Mouse (Mus musculus) kidney, adult 2 months (tissue): ENCODE measurements around the gene Ccdc87. TPM values are rescaled to one million over a fixed set of nuclear protein-coding genes. Genes with fewer than 3 reads are reported as not detected.
"Not testable (repeated sequence)": the region's sequence is repeated elsewhere in the genome, so short reads cannot be mapped to it uniquely, and the experiment has no call there.

Experiments used
- DNase-seq: peaks from one replicate; pipeline ENCODE4 v3.0.0; 2021
- H3K27ac ChIP-seq: fragments of 200-500 bp; 2 replicates; pipeline ENCODE4 v1.5.1; 2012; ENCODE audit warnings: low read depth, low read length, control low read depth, inconsistent platforms; ENCODE audit not compliant: insufficient read depth
- H3K27me3 ChIP-seq: fragments of 200-500 bp; replicated peaks from 2 replicates; pipeline ENCODE4 v1.6.1; 2012; ENCODE audit warnings: mild to moderate bottlenecking, moderate library complexity, low read length, inconsistent platforms; ENCODE audit not compliant: control insufficient read depth, insufficient read depth
- H3K36me3 ChIP-seq: fragments of 200-500 bp; 2 replicates; pipeline ENCODE4 v1.6.1; 2012; ENCODE audit warnings: mild to moderate bottlenecking, moderate library complexity, low read length, inconsistent platforms; ENCODE audit not compliant: control insufficient read depth, insufficient read depth
- H3K4me1 ChIP-seq: fragments of 200-500 bp; 2 replicates; pipeline ENCODE4 v1.6.1; 2011; ENCODE audit warnings: low read length; ENCODE audit not compliant: control insufficient read depth, insufficient read depth
- H3K4me3 ChIP-seq: fragments of 200-500 bp; 2 replicates; pipeline ENCODE4 v1.5.1; 2011; ENCODE audit warnings: mild to moderate bottlenecking, low read depth, low read length, control low read depth; ENCODE audit not compliant: insufficient read depth
- CTCF ChIP-seq: fragments of 200-500 bp; conservative IDR thresholded peaks from 2 replicates; pipeline ENCODE4 v1.5.1; 2011; ENCODE audit warnings: low read depth, mild to moderate bottlenecking, control low read depth, low read length, moderate library complexity, mixed read lengths; ENCODE audit not compliant: insufficient read depth, insufficient read length
- POLR2A ChIP-seq: fragments of 200-500 bp; IDR thresholded peaks from one replicate; pipeline ENCODE4 v1.6.1; 2011; ENCODE audit warnings: low read depth, low read length, control low read depth
- WGBS: fragments of 180-500 bp; shearing (Covaris S2); methylation state at CpG from one replicate; pipeline ENCODE4 v1.1.7; 2018; 5-methylcytosine and 5-hydroxymethylcytosine counted together
- polyA plus RNA-seq: library from polyadenylated mRNA; depleted of rRNA; stranded (reverse); fragments of >200 nt; gene quantifications from 2 replicates; pipeline ENCODE4 v1.2.3, GENCODE M21; 2012

Ccdc87 gene
- polyA plus RNA-seq, 1 experiment: 0.08 TPM

GRCm38 (mm10) chr19:4810309-4810708 is 28.9 kb upstream of the Ccdc87 start:
- under 1% methylated on average over 14 of the region's 14 CpGs for WGBS
- TF ChIP-seq POLR2A (no peak), CTCF (no peak)
- H3K36me3 ChIP-seq: no peaks in the 10 kb centered on the region

GRCm38 (mm10) chr19:4810746-4811062 is 28.5 kb upstream of the Ccdc87 start:
- Histone ChIP-seq H3K4me3 (peak overlapping the region; percentile 70), H3K4me1 (peaks cover 11% of the 10 kb centered on the region; the same call in 1 of the 2 replicates), H3K27me3 (no peaks in the 10 kb centered on the region), H3K36me3 (no peaks in the 10 kb centered on the region), H3K27ac (peak overlapping the region; percentile 91)
- WGBS: under 1% methylated on average over 17 of the region's 17 CpGs
- DNase-seq: no peak
- TF ChIP-seq CTCF: no peak
- no peak for TF ChIP-seq POLR2A

More at GRCm38 (mm10) chr19:4810309-4810708, 28.9 kb upstream of the Ccdc87 start:
- peaks cover 11% of the 10 kb centered on the region; the same call in 1 of the 2 replicates for H3K4me1 ChIP-seq
- H3K4me3 ChIP-seq: peak overlapping the region; percentile 70
- H3K27me3 ChIP-seq: no peaks in the 10 kb centered on the region
- DNase-seq: no peak
- H3K27ac ChIP-seq: peak overlapping the region; percentile 19; the same call in 1 of the 2 replicates

GRCm38 (mm10) chr19:4811063-4811908 is 27.9 kb upstream of the Ccdc87 start, which contains the start of the genes Gm21992 and Rbm14:
Gene Gm21992 (minus strand): TSS chr19:4811612.
Gene Rbm14 (minus strand): TSS chr19:4811634.
- no peak for TF ChIP-seq CTCF
- TF ChIP-seq POLR2A: peak; percentile 97
- peak within 1 kb of the TSS; percentile 75 for H3K4me3 ChIP-seq
- H3K27me3 ChIP-seq: no peaks in the 10 kb centered on the region
- peak; percentile 100 for DNase-seq
- under 1% methylated on average over 83 of the region's 83 CpGs for WGBS
- H3K4me1 ChIP-seq: peaks cover 11% of the 10 kb centered on the region; the same call in 1 of the 2 replicates
- peak within 1 kb of the TSS; percentile 91 for H3K27ac ChIP-seq
- H3K36me3 ChIP-seq: no peaks in the 10 kb centered on the region

GRCm38 (mm10) chr19:4811909-4812242 is 27.3 kb upstream of the Ccdc87 start:
- DNase-seq: no peak
- peak overlapping the region; percentile 85 for H3K27ac ChIP-seq
- WGBS: 2% methylated on average over 12 of the region's 12 CpGs
- H3K27me3 ChIP-seq: no peaks in the 10 kb centered on the region
- no peaks in the 10 kb centered on the region for H3K36me3 ChIP-seq
- H3K4me3 ChIP-seq: peak overlapping the region; percentile 75
- H3K4me1 ChIP-seq: peaks cover 11% of the 10 kb centered on the region; the same call in 1 of the 2 replicates
- TF ChIP-seq CTCF (no peak), POLR2A (no peak)

- not testable (repeated sequence) for H3K4me3 ChIP-seq, H3K27ac ChIP-seq, DNase-seq, H3K27me3 ChIP-seq, H3K36me3 ChIP-seq
- 74% methylated on average over 8 of the region's 8 CpGs for WGBS
- H3K4me1 ChIP-seq: peaks cover 14% of the 10 kb centered on the region
Observed at GRCm38 (mm10) chr19:4812334-4812949, 26.7 kb upstream of the Ccdc87 start.

GRCm38 (mm10) chr19:4813015-4813414 is 26.2 kb upstream of the Ccdc87 start:
- Histone ChIP-seq H3K27ac (no peak overlapping the region), H3K36me3 (no peaks in the 10 kb centered on the region), H3K4me1 (peaks cover 16% of the 10 kb centered on the region), H3K27me3 (no peaks in the 10 kb centered on the region), H3K4me3 (no peak overlapping the region)
- peak; percentile 34 for DNase-seq
- WGBS: 86% methylated on average over 5 of the region's 6 CpGs
- TF ChIP-seq CTCF: peak; percentile 49
- no peak for TF ChIP-seq POLR2A

- Histone ChIP-seq H3K27ac (no peak overlapping the region), H3K4me1 (peaks cover 13% of the 10 kb centered on the region), H3K27me3 (no peaks in the 10 kb centered on the region), H3K4me3 (no peak overlapping the region), H3K36me3 (no peaks in the 10 kb centered on the region)
- DNase-seq: peak; percentile 55
- no peak for TF ChIP-seq POLR2A
- no peak for TF ChIP-seq CTCF
- 36% methylated on average over 1 of the region's 1 CpGs for WGBS
Observed at GRCm38 (mm10) chr19:4817182-4817835, 21.9 kb upstream of the Ccdc87 start.
